11 mouse cellular contexts compared by ENCODE assay signal in the genomic region with DNA sequence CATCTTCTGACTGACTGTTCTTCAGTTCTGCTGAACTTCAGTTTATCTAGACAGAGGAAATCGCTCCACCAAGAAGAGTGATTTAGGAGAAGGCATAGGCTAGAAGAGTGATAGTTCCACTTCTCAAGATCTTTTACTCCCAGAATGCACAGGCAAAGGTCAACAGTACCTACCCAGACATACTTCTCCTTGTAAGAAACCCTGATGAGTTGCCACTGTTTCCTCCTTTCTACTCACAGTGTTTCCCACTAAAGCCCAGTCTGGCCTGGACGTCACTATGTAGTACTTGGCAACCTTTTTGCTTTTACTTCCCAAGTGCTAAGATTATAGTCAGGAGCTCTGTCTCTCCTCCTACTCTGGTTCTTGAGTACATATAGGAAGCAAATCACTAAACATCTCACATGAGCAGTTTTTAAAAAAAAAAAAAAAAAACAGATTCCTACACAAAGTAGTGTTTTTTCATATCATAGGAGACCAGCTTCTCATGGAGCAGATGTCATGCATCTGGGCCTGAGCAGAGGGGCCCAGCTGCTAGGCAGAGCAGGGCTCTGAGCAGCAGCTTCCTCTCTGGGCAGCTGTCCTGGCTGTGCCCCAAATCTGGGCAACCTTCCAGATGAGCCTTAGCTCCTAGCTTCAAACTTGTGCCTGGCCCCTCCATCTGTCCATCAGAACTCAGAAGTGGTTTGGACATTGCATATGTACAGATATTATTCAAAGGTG. TPM values are rescaled to one million over a fixed set of nuclear protein-coding genes. Genes with fewer than 3 reads are reported as not detected.
DNase-seq lines count a peak whose midpoint lies in the region; ATAC-seq and TF ChIP-seq lines count a peak whose summit lies in the region.
"Had no signal": no experiment of that assay in that cellular context is flagged by ENCODE, and none has a peak within 500 bp of the region (broad histone marks: within the 10 kb centered on the region; RNA-seq: fewer than 3 reads in every experiment).

No protein-coding gene starts in this region.

- no peaks in the 10 kb centered on the region for H3K9me3 ChIP-seq in embryonic facial prominence, embryonic 14.5 days (ENCODE audit: control insufficient read depth, low read length)
- H3K9me3 ChIP-seq in embryonic facial prominence, embryonic 10.5 days: no peaks in the 10 kb centered on the region
- H3K9me3 ChIP-seq in midbrain, embryonic 15.5 days: no peaks in the 10 kb centered on the region
- H3K9me3 ChIP-seq in midbrain, embryonic 16.5 days (replicated peaks; ENCODE audit: control insufficient read depth, low read length, poor library complexity, severe bottlenecking): no peaks in the 10 kb centered on the region
- H3K9me3 ChIP-seq in neural tube, embryonic 14.5 days (ENCODE audit: control insufficient read depth, low read length): no peaks in the 10 kb centered on the region
- H3K9me3 ChIP-seq: embryonic facial prominence, embryonic 12.5 days had no signal

- TF ChIP-seq CTCF in thymus, adult 2 months (IDR thresholded peaks at IDR 0.05; ENCODE audit: borderline replicate concordance, control insufficient read depth, extremely low read depth, insufficient read depth, low read length, poor library complexity): no peak

- 68% methylated on average over 2 of the region's 2 CpGs for WGBS in embryonic facial prominence, embryonic 14.5 days
- WGBS in embryonic facial prominence, embryonic 10.5 days: 78% methylated on average over 2 of the region's 2 CpGs
- 81% methylated on average over 2 of the region's 2 CpGs for WGBS in midbrain, embryonic 15.5 days
- 79% methylated on average over 2 of the region's 2 CpGs for WGBS in midbrain, embryonic 16.5 days
- 78% methylated on average over 2 of the region's 2 CpGs for WGBS in neural tube, embryonic 14.5 days
- WGBS in thymus, adult 2 months: 58% methylated on average over 2 of the region's 2 CpGs

- H3K9ac ChIP-seq in embryonic facial prominence, embryonic 14.5 days (ENCODE audit: low read depth, low read length): no peak overlapping the region
- no peak overlapping the region for H3K9ac ChIP-seq in midbrain, embryonic 15.5 days
- H3K9ac ChIP-seq in midbrain, embryonic 16.5 days (ENCODE audit: low read depth, low read length): no peak overlapping the region
- H3K9ac ChIP-seq in neural tube, embryonic 14.5 days (replicated peaks; ENCODE audit: low read depth, low read length): no peak overlapping the region
- H3K9ac ChIP-seq: embryonic facial prominence, embryonic 12.5 days had no signal

- H3K27ac ChIP-seq in embryonic facial prominence, embryonic 14.5 days (replicated peaks; ENCODE audit: low read depth, low read length): no peak overlapping the region
- H3K27ac ChIP-seq in embryonic facial prominence, embryonic 10.5 days (replicated peaks): no peak overlapping the region
- H3K27ac ChIP-seq in midbrain, embryonic 15.5 days: no peak overlapping the region
- no peak overlapping the region for H3K27ac ChIP-seq in midbrain, embryonic 16.5 days (ENCODE audit: low read length)
- no peak overlapping the region for H3K27ac ChIP-seq in neural tube, embryonic 14.5 days (ENCODE audit: low read depth, low read length)
- no peak overlapping the region; the same call in 1 of the 2 replicates for H3K27ac ChIP-seq in thymus, adult 2 months (ENCODE audit: control insufficient read depth, insufficient read depth, low read length)
- H3K27ac ChIP-seq: embryonic facial prominence, embryonic 12.5 days had no signal

- no peak overlapping the region for H3K4me3 ChIP-seq in embryonic facial prominence, embryonic 14.5 days (ENCODE audit: low read depth, low read length)
- H3K4me3 ChIP-seq in embryonic facial prominence, embryonic 10.5 days: no peak overlapping the region
- H3K4me3 ChIP-seq in midbrain, embryonic 15.5 days: no peak overlapping the region
- H3K4me3 ChIP-seq in midbrain, embryonic 16.5 days (ENCODE audit: low read depth, low read length): no peak overlapping the region
- no peak overlapping the region for H3K4me3 ChIP-seq in neural tube, embryonic 14.5 days (ENCODE audit: low read depth, low read length)
- no peak overlapping the region for H3K4me3 ChIP-seq in thymus, adult 2 months (ENCODE audit: control insufficient read depth, insufficient read depth, low read length)
- H3K4me3 ChIP-seq: embryonic facial prominence, embryonic 12.5 days had no signal

- no peaks in the 10 kb centered on the region for H3K36me3 ChIP-seq in embryonic facial prominence, embryonic 14.5 days (ENCODE audit: control insufficient read depth, insufficient read depth, low read length)
- H3K36me3 ChIP-seq in embryonic facial prominence, embryonic 10.5 days (replicated peaks): no peaks in the 10 kb centered on the region
- H3K36me3 ChIP-seq in midbrain, embryonic 15.5 days (replicated peaks): no peaks in the 10 kb centered on the region
- H3K36me3 ChIP-seq in midbrain, embryonic 16.5 days (ENCODE audit: control insufficient read depth, insufficient read depth, low read length): no peaks in the 10 kb centered on the region
- H3K36me3 ChIP-seq in neural tube, embryonic 14.5 days (ENCODE audit: control insufficient read depth, insufficient read depth, low read length): no peaks in the 10 kb centered on the region
- no peaks in the 10 kb centered on the region for H3K36me3 ChIP-seq in thymus, adult 2 months (ENCODE audit: control insufficient read depth, insufficient read depth, low read length)
- H3K36me3 ChIP-seq: embryonic facial prominence, embryonic 12.5 days had no signal

- no peaks in the 10 kb centered on the region for H3K4me1 ChIP-seq in embryonic facial prominence, embryonic 14.5 days (ENCODE audit: control insufficient read depth, insufficient read depth, low read length)
- H3K4me1 ChIP-seq in embryonic facial prominence, embryonic 10.5 days: no peaks in the 10 kb centered on the region
- no peaks in the 10 kb centered on the region for H3K4me1 ChIP-seq in midbrain, embryonic 15.5 days
- no peaks in the 10 kb centered on the region for H3K4me1 ChIP-seq in midbrain, embryonic 16.5 days (ENCODE audit: control insufficient read depth, insufficient read depth, low read length)
- no peaks in the 10 kb centered on the region for H3K4me1 ChIP-seq in neural tube, embryonic 14.5 days (ENCODE audit: control insufficient read depth, insufficient read depth, low read length)
- H3K4me1 ChIP-seq in thymus, adult 2 months (replicated peaks; ENCODE audit: control insufficient read depth, insufficient read depth, low read length): peaks cover 3% of the 10 kb centered on the region
- H3K4me1 ChIP-seq: embryonic facial prominence, embryonic 12.5 days had no signal

- TF ChIP-seq POLR2A in thymus, adult 2 months (IDR thresholded peaks at IDR 0.05; ENCODE audit: control insufficient read depth, extremely low read depth, insufficient read depth, low read length, poor library complexity): no peak

- peak; percentile 78 for DNase-seq in embryonic facial prominence, embryonic 14.5 days (ENCODE audit: low spot score)
- DNase-seq in embryonic facial prominence, embryonic 10.5 days (ENCODE audit: low spot score): no peak
- peak; percentile 9 to 18 for DNase-seq in heart, adult 9 months (ENCODE audit: low spot score in 2 of 2)
- no peak for DNase-seq in thymus, adult 2 months
- DNase-seq in layer of hippocampus, adult 8-10 months (ENCODE audit: low spot score in 2 of 2): no peak

- ATAC-seq in embryonic facial prominence, embryonic 14.5 days (ENCODE audit: low read depth): peak; percentile 82; the same call in 1 of the 2 replicates
- ATAC-seq in midbrain, embryonic 15.5 days (replicated peaks): 0 out of 2 replicates have a peak, but pooled peaks have one; percentile 37
- no peak for ATAC-seq in midbrain, embryonic 16.5 days
- peak; percentile 81; the same call in 1 of the 2 replicates for ATAC-seq in neural tube, embryonic 14.5 days (ENCODE audit: low read depth)

- H3K4me2 ChIP-seq in embryonic facial prominence, embryonic 14.5 days (ENCODE audit: low read depth, low read length): no peak overlapping the region
- H3K4me2 ChIP-seq in midbrain, embryonic 15.5 days: no peak overlapping the region
- H3K4me2 ChIP-seq in midbrain, embryonic 16.5 days (ENCODE audit: low read length): no peak overlapping the region
- H3K4me2 ChIP-seq in neural tube, embryonic 14.5 days (ENCODE audit: low read depth, low read length): no peak overlapping the region
- H3K4me2 ChIP-seq: embryonic facial prominence, embryonic 12.5 days had no signal

- H3K27me3 ChIP-seq in embryonic facial prominence, embryonic 14.5 days (replicated peaks; ENCODE audit: control insufficient read depth, insufficient read depth, low read length): no peaks in the 10 kb centered on the region
- H3K27me3 ChIP-seq in embryonic facial prominence, embryonic 10.5 days (replicated peaks; ENCODE audit: low read depth, poor library complexity, severe bottlenecking): no peaks in the 10 kb centered on the region
- H3K27me3 ChIP-seq in midbrain, embryonic 15.5 days (replicated peaks): no peaks in the 10 kb centered on the region
- no peaks in the 10 kb centered on the region for H3K27me3 ChIP-seq in midbrain, embryonic 16.5 days (ENCODE audit: control insufficient read depth, insufficient read depth, low read depth, low read length)
- H3K27me3 ChIP-seq in neural tube, embryonic 14.5 days (ENCODE audit: control insufficient read depth, insufficient read depth, low read length): no peaks in the 10 kb centered on the region
- H3K27me3 ChIP-seq in thymus, adult 2 months (ENCODE audit: control insufficient read depth, insufficient read depth, low read length): no peaks in the 10 kb centered on the region
- H3K27me3 ChIP-seq: embryonic facial prominence, embryonic 12.5 days had no signal

RNA-seq across cellular contexts. Expression of a gene that starts 8.4 kb away (rescaled TPM):
- 1.7 and 2.2 TPM in 2 replicates for polyA plus RNA-seq in embryonic facial prominence, embryonic 14.5 days (2014; fragmentation: Nextera tagmentation; extraction: Ambion mirVana)
- not detected in 2 replicates for polyA plus RNA-seq in embryonic facial prominence, embryonic 10.5 days (2016; fragmentation: Nextera tagmentation; extraction: Ambion mirVana)
- 0.18 TPM in 1 of 2 replicates, not detected in the other for polyA plus RNA-seq in midbrain, embryonic 15.5 days (2015; fragmentation: Nextera tagmentation; extraction: Ambion mirVana)
- not detected in 2 replicates for polyA plus RNA-seq in midbrain, embryonic 16.5 days (2015; fragmentation: Nextera tagmentation; extraction: Ambion mirVana)
- not detected in 2 replicates for polyA plus RNA-seq in neural tube, embryonic 14.5 days (2014; fragmentation: Nextera tagmentation; extraction: Ambion mirVana)
- 68.1 and 72.4 TPM in 2 replicates for polyA plus RNA-seq in thymus, adult 2 months (2012; rRNA removed)
- 1 to 10 TPM; 1.5 to 2.7 (median 1.6) TPM for total RNA-seq in layer of hippocampus, adult 8-10 months (2022)

RNA-seq across cellular contexts. Expression of a gene that starts 34.2 kb away (rescaled TPM):
- 0.09 and 0.22 TPM in 2 replicates for polyA plus RNA-seq in embryonic facial prominence, embryonic 14.5 days (2014; fragmentation: Nextera tagmentation; extraction: Ambion mirVana)
- polyA plus RNA-seq in embryonic facial prominence, embryonic 10.5 days (2016; fragmentation: Nextera tagmentation; extraction: Ambion mirVana): 5.9 and 13.1 TPM in 2 replicates
- polyA plus RNA-seq in midbrain, embryonic 15.5 days (2015; fragmentation: Nextera tagmentation; extraction: Ambion mirVana): 1.9 and 2.8 TPM in 2 replicates
- 1.9 and 2.8 TPM in 2 replicates for polyA plus RNA-seq in midbrain, embryonic 16.5 days (2015; fragmentation: Nextera tagmentation; extraction: Ambion mirVana)
- polyA plus RNA-seq in neural tube, embryonic 14.5 days (2014; fragmentation: Nextera tagmentation; extraction: Ambion mirVana): 1.6 and 2.3 TPM in 2 replicates
- 0.05 TPM in 1 of 2 replicates, not detected in the other for polyA plus RNA-seq in thymus, adult 2 months (2012; rRNA removed)
- total RNA-seq in layer of hippocampus, adult 8-10 months (2022): under 1 TPM in 2 of 4 experiments, not detected in 2; 0.22 to 0.32 TPM
- total RNA-seq: ES-E14 had no signal
- polyA plus RNA-seq: small intestine, adult 2 months had no signal

Comparison
In these comparisons a context has a peak if more than half of its experiments do, and no peak if none do; other contexts are left out.
1. DNase-seq: peak in embryonic facial prominence, embryonic 14.5 days (single experiment) and heart, adult 9 months (2 of 2); none in embryonic facial prominence, embryonic 10.5 days (single experiment), thymus, adult 2 months (single experiment) and layer of hippocampus, adult 8-10 months (0 of 2).
2. RNA of a gene that starts 8.4 kb away (polyA plus RNA-seq): 68.1 to 72.4 TPM in thymus, adult 2 months; 1.7 to 2.2 TPM in embryonic facial prominence, embryonic 14.5 days, 0.18 TPM in midbrain, embryonic 15.5 days, not detected in neural tube, embryonic 14.5 days, not detected in embryonic facial prominence, embryonic 10.5 days and not detected in midbrain, embryonic 16.5 days; every median in the first group is over 10 times any median in the second.